Mouse (Mus musculus) stomach, postnatal 0 days (tissue): ENCODE results near the gene Phf1. TPM values are rescaled to one million over a fixed set of nuclear protein-coding genes. Genes with fewer than 3 reads are reported as not detected.

ENCODE experiments used
- ATAC-seq: fragments of 200-750 bp; cut with Nextera tagmentation; 2 replicates; pipeline ENCODE4 v1.8.0; 2017; ENCODE audit not compliant: low FRiP score, low TSS enrichment
- DNase-seq: peaks from one replicate; pipeline ENCODE4 v3.0.0-alpha.2; 2016; ENCODE audit warnings: low spot score
- H3K27ac ChIP-seq: fragments of 300-500 bp; sonication (generic); replicated peaks from 2 replicates; pipeline ENCODE4 v1.5.1; 2014; ENCODE audit warnings: mild to moderate bottlenecking, control low read depth
- H3K27me3 ChIP-seq: fragments of 300-500 bp; sonication (generic); 2 replicates; pipeline ENCODE4 v1.6.1; 2014; ENCODE audit warnings: low read length; ENCODE audit not compliant: control insufficient read depth, insufficient read depth
- H3K36me3 ChIP-seq: fragments of 300-500 bp; sonication (generic); 2 replicates; pipeline ENCODE4 v1.6.1; 2014; ENCODE audit warnings: low read length, mixed read lengths; ENCODE audit not compliant: control insufficient read depth, insufficient read depth
- H3K4me1 ChIP-seq: fragments of 300-500 bp; sonication (generic); replicated peaks from 2 replicates; pipeline ENCODE4 v1.6.1; 2014; ENCODE audit warnings: antibody characterized with exemption; ENCODE audit not compliant: control insufficient read depth, insufficient read depth
- H3K4me2 ChIP-seq: fragments of 300-500 bp; sonication (generic); replicated peaks from 2 replicates; pipeline ENCODE4 v1.6.1; 2014; ENCODE audit warnings: low read depth, mild to moderate bottlenecking, control low read depth, moderate library complexity
- H3K4me3 ChIP-seq: fragments of 300-500 bp; sonication (generic); 2 replicates; pipeline ENCODE4 v1.5.1; 2014; ENCODE audit warnings: low read depth, low read length, control low read depth
- H3K9ac ChIP-seq: fragments of 300-500 bp; sonication (generic); 2 replicates; pipeline ENCODE4 v1.6.1; 2014; ENCODE audit warnings: mild to moderate bottlenecking, low read length, control low read depth, mixed read lengths
- H3K9me3 ChIP-seq: fragments of 300-500 bp; sonication (generic); 2 replicates; pipeline ENCODE4 v1.6.1; 2016; ENCODE audit warnings: low read length; ENCODE audit not compliant: control insufficient read depth
- CTCF ChIP-seq: IDR thresholded peaks from 2 replicates; pipeline ENCODE4 v1.5.1; 2016; ENCODE audit warnings: antibody characterized with exemption, low read depth, mild to moderate bottlenecking, moderate library complexity
- EP300 ChIP-seq: optimal IDR thresholded peaks from 2 replicates; pipeline ENCODE3; 2016; ENCODE audit warnings: antibody characterized with exemption
- WGBS: fragments of 180-500 bp; shearing (Covaris S2); extraction: QIAGEN DNeasy Blood & Tissue Kit; methylation state at CpG from one replicate; pipeline ENCODE4 v1.1.7; 2014; 5-methylcytosine and 5-hydroxymethylcytosine counted together
- polyA plus RNA-seq: library from polyadenylated mRNA; unstranded; fragments of >200 nt; fragmentation: Nextera tagmentation; extraction: Ambion mirVana; gene quantifications from 2 replicates; pipeline ENCODE4 v1.2.1, GENCODE M21; 2015

Gene Phf1
- polyA plus RNA-seq, 1 experiment from 2014 or later: 4.7 TPM

GRCm38 (mm10) chr17:26958880-26959279 lies 26.0 kb downstream of the Phf1 start:
- Histone ChIP-seq H3K27ac (no peak overlapping the region), H3K4me1 (no peaks in the 10 kb centered on the region), H3K9ac (no peak overlapping the region), H3K27me3 (no peaks in the 10 kb centered on the region), H3K4me3 (no peak overlapping the region), H3K36me3 (no peaks in the 10 kb centered on the region; the same call in 1 of the 2 replicates), H3K9me3 (no peaks in the 10 kb centered on the region), H3K4me2 (no peak overlapping the region)
- 64% methylated on average over 5 of the region's 5 CpGs for WGBS
- no peak for TF ChIP-seq EP300
- no peak for TF ChIP-seq CTCF
- DNase-seq (no peak), ATAC-seq (no peak)

- DNase-seq (no peak), ATAC-seq (no peak)
- no peaks in the 10 kb centered on the region for H3K9me3 ChIP-seq
- no peaks in the 10 kb centered on the region; the same call in 1 of the 2 replicates for H3K36me3 ChIP-seq
- no peak overlapping the region for H3K27ac ChIP-seq
- no peak for TF ChIP-seq CTCF
- TF ChIP-seq EP300: no peak
- no peak overlapping the region for H3K4me2 ChIP-seq
- no peak overlapping the region for H3K4me3 ChIP-seq
- no peak overlapping the region for H3K9ac ChIP-seq
- no peaks in the 10 kb centered on the region for H3K27me3 ChIP-seq
- no peaks in the 10 kb centered on the region for H3K4me1 ChIP-seq
- WGBS: 95% methylated on average over 4 of the region's 4 CpGs
Observed at GRCm38 (mm10) chr17:26959815-26960214, 27.0 kb downstream of the Phf1 start.

DNA sequence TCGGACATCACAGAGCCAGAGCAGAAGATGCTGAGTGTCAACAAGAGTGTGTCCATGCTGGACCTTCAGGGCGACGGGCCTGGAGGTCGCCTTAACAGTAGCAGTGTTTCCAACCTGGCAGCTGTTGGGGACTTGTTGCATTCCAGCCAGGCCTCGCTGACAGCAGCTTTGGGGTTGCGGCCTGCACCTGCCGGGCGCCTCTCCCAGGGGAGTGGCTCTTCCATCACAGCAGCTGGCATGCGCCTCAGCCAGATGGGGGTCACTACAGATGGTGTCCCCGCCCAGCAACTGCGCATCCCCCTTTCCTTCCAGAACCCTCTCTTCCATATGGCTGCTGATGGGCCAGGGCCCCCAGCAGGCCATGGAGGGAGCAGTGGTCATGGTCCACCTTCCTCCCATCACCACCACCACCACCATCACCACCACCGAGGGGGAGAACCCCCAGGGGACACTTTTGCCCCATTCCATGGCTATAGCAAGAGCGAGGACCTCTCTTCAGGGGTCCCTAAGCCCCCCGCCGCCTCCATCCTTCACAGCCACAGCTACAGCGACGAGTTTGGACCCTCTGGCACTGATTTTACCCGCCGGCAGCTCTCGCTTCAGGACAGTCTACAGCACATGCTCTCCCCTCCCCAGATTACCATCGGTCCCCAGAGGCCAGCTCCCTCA lies 28.9 kb downstream of the Phf1 start:
- Histone ChIP-seq H3K4me3 (no peak overlapping the region), H3K9me3 (no peaks in the 10 kb centered on the region), H3K27ac (no peak overlapping the region), H3K27me3 (no peaks in the 10 kb centered on the region), H3K4me2 (no peak overlapping the region), H3K36me3 (peaks cover 3% of the 10 kb centered on the region; the same call in 1 of the 2 replicates), H3K4me1 (no peaks in the 10 kb centered on the region), H3K9ac (no peak overlapping the region)
- ATAC-seq (no peak), DNase-seq (no peak)
- WGBS: 85% methylated on average over 19 of the region's 21 CpGs
- TF ChIP-seq EP300: no peak
- TF ChIP-seq CTCF: no peak

GRCm38 (mm10) chr17:26966993-26967392 lies 34.1 kb downstream of the Phf1 start:
- Histone ChIP-seq H3K36me3 (peaks cover 3% of the 10 kb centered on the region; the same call in 1 of the 2 replicates), H3K4me3 (no peak overlapping the region), H3K27ac (no peak overlapping the region), H3K4me1 (0 out of 2 replicates have a peak, but pooled peaks cover 2% of the 10 kb centered on the region), H3K27me3 (no peaks in the 10 kb centered on the region), H3K4me2 (no peak overlapping the region), H3K9ac (no peak overlapping the region), H3K9me3 (no peaks in the 10 kb centered on the region)
- DNase-seq (no peak), ATAC-seq (no peak)
- WGBS: 93% methylated on average over 11 of the region's 11 CpGs
- TF ChIP-seq EP300 (no peak), CTCF (no peak)

DNA sequence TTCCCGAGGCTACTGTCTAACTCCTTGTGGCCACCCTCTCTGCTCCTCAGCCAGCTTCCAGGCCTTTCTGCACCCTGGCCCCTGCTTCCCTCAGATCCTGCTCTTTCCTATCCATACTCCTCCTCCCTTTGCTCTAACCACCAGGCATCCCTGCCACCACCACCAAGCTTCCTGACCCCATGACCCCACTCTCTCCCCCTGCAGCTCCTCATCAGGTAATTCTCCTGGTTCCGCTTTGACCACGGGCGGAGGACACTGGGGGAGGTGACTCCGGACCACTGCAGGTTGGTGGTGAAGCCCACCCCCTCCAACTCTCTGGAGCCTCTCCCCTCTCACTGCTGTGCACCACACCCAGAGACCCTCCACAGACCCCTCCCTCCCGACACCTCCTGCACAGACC lies 34.6 kb downstream of the Phf1 start:
- ATAC-seq (no peak), DNase-seq (no peak)
- no peak overlapping the region for H3K4me2 ChIP-seq
- no peak for TF ChIP-seq EP300
- no peak for TF ChIP-seq CTCF
- no peak overlapping the region for H3K9ac ChIP-seq
- H3K27ac ChIP-seq: no peak overlapping the region
- no peaks in the 10 kb centered on the region for H3K27me3 ChIP-seq
- 83% methylated on average over 6 of the region's 6 CpGs for WGBS
- H3K4me1 ChIP-seq: 0 out of 2 replicates have a peak, but pooled peaks cover 2% of the 10 kb centered on the region
- H3K4me3 ChIP-seq: no peak overlapping the region
- no peaks in the 10 kb centered on the region for H3K9me3 ChIP-seq
- H3K36me3 ChIP-seq: peaks cover 3% of the 10 kb centered on the region; the same call in 1 of the 2 replicates

GRCm38 (mm10) chr17:26968200-26968611 lies 35.4 kb downstream of the Phf1 start:
- WGBS: 83% methylated on average over 6 of the region's 6 CpGs
- no peaks in the 10 kb centered on the region for H3K27me3 ChIP-seq
- ATAC-seq (no peak), DNase-seq (no peak)
- no peak overlapping the region for H3K27ac ChIP-seq
- no peak overlapping the region for H3K4me2 ChIP-seq
- H3K36me3 ChIP-seq: peaks cover 3% of the 10 kb centered on the region; the same call in 1 of the 2 replicates
- TF ChIP-seq EP300: no peak
- TF ChIP-seq CTCF: no peak
- H3K4me3 ChIP-seq: no peak overlapping the region
- H3K9ac ChIP-seq: no peak overlapping the region
- 0 out of 2 replicates have a peak, but pooled peaks cover 2% of the 10 kb centered on the region for H3K4me1 ChIP-seq
- no peaks in the 10 kb centered on the region for H3K9me3 ChIP-seq
